Mouse (Mus musculus): ENCODE results near the gene Daam2.

Gene Daam2

GRCm38 (mm10) chr17:49563830-49564470, at the start of gene Daam2:
Gene Daam2, minus strand, starts transcription at chr17:49564343.
- peak; percentile 65 for DNase-seq (ENCODE audit: low spot score)

- no peak for DNase-seq (ENCODE audit: low spot score)
Measured at GRCm38 (mm10) chr17:49610296-49610695, 46.2 kb upstream of the Daam2 start.

GRCm38 (mm10) chr17:49607351-49608027, 43.3 kb upstream of the Daam2 start:
- DNase-seq (ENCODE audit: low spot score) = no peak

GRCm38 (mm10) chr17:49605397-49605796, 41.3 kb upstream of the Daam2 start:
- DNase-seq (ENCODE audit: low spot score) = no peak

- DNase-seq (ENCODE audit: low spot score) = no peak
Measured at GRCm38 (mm10) chr17:49590051-49590450, 25.9 kb upstream of the Daam2 start.

- no peak for DNase-seq (ENCODE audit: low spot score)
Measured at GRCm38 (mm10) chr17:49582471-49582870, 18.3 kb upstream of the Daam2 start.

GRCm38 (mm10) chr17:49577321-49577720, 13.2 kb upstream of the Daam2 start:
- DNase-seq (ENCODE audit: low spot score) = no peak

GRCm38 (mm10) chr17:49568717-49569116, 4.6 kb upstream of the Daam2 start:
- DNase-seq (ENCODE audit: low spot score) = no peak

GRCm38 (mm10) chr17:49564489-49564888, 346 bp upstream of the Daam2 start:
- no peak for DNase-seq (ENCODE audit: low spot score)

GRCm38 (mm10) chr17:49563416-49563780, 745 bp downstream of the Daam2 start:
- no peak for DNase-seq (ENCODE audit: low spot score)

GRCm38 (mm10) chr17:49562701-49563415, 1.3 kb downstream of the Daam2 start:
- DNase-seq (ENCODE audit: low spot score) = no peak

GRCm38 (mm10) chr17:49561985-49562384, 2.2 kb downstream of the Daam2 start:
- DNase-seq (ENCODE audit: low spot score) = no peak

GRCm38 (mm10) chr17:49559786-49560289, 4.3 kb downstream of the Daam2 start:
- no peak for DNase-seq (ENCODE audit: low spot score)

GRCm38 (mm10) chr17:49556169-49556568, 8.0 kb downstream of the Daam2 start:
- DNase-seq (ENCODE audit: low spot score) = no peak

- no peak for DNase-seq (ENCODE audit: low spot score)
Measured at GRCm38 (mm10) chr17:49551991-49552390, 12.2 kb downstream of the Daam2 start.

- DNase-seq (ENCODE audit: low spot score) = no peak
Measured at GRCm38 (mm10) chr17:49551465-49551864, 12.7 kb downstream of the Daam2 start.

- no peak for DNase-seq (ENCODE audit: low spot score)
Measured at GRCm38 (mm10) chr17:49545997-49546396, 18.1 kb downstream of the Daam2 start.

GRCm38 (mm10) chr17:49545424-49545823, 18.7 kb downstream of the Daam2 start:
- no peak for DNase-seq (ENCODE audit: low spot score)

GRCm38 (mm10) chr17:49544561-49544960, 19.6 kb downstream of the Daam2 start:
- no peak for DNase-seq (ENCODE audit: low spot score)

- DNase-seq (ENCODE audit: low spot score) = no peak
Measured at GRCm38 (mm10) chr17:49540706-49541105, 23.4 kb downstream of the Daam2 start.

- DNase-seq (ENCODE audit: low spot score) = no peak
Measured at GRCm38 (mm10) chr17:49539204-49539603, 24.9 kb downstream of the Daam2 start.

GRCm38 (mm10) chr17:49535580-49535979, 28.6 kb downstream of the Daam2 start:
- no peak for DNase-seq (ENCODE audit: low spot score)

GRCm38 (mm10) chr17:49534267-49534719, 29.9 kb downstream of the Daam2 start:
- DNase-seq (ENCODE audit: low spot score) = no peak
